Mouse (Mus musculus): ENCODE measurements around the gene Togaram2.
"Not testable (repeated sequence)": the region's sequence is repeated elsewhere in the genome, so short reads cannot be mapped to it uniquely, and the experiment has no call there.

The Togaram2 gene

DNA sequence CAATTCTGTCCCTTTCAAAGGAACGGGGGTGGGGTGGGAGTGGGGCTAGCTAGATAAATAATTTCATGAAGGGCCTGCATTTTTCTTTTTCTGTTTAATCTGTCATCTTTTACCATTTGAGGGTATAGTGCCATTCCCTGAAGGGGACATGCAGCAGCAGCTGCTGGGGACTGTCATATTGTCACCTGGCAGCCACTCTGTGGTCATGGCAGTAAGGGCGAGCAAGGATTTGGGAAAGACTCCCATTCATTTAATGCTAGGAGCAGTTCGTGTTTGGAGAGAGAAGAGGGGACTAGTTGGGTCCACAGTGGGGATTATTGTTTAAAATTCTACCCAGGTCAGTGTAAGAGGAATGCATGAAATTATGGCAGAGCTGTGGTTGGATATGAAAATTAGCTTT is 63.4 kb downstream of the Togaram2 start:
- DNase-seq (ENCODE audit: low spot score in 2 of 2) = no peak

DNA sequence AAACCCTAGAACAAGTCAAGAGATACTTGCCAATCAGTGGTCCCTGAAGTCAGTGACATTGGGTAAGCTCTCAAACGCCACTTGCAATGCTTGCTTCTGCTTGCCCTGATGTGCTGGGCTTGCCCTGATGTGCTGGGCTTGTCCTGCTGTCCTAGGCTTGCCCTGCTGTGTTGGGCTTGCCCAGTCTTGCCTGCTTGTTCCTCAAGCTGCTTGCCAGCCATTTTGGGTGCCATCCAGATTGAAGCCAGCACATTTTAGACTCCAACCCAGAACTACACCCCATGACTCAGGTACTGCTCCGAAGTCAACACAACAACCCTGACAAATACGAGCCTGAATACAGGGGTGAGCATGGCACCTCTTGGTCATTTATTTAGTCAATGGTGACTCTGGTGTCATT is 69.1 kb downstream of the Togaram2 start:
- DNase-seq (ENCODE audit: low spot score in 2 of 2) = no peak

DNA sequence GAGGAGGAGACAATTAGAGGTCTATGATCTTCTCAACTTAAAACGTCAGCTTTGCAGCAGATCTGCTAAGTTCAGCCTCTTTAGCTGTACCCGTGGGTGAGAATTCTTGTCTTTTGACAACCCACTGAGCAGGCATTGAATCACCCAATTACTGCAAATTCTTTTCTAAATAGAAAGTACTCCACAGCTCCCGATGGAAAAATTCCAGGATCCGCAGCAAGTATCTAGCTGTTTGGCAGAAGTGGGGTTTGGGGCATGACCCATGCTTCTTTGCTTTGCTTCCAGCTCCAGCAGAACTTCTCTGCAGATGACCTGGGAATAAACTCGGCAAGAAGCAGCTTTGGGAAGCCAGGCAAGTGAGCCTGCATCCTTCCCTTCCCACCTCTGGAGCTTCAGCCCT is 69.9 kb downstream of the Togaram2 start:
- peak; percentile 48 to 59 for DNase-seq (ENCODE audit: low spot score in 2 of 2)

DNA sequence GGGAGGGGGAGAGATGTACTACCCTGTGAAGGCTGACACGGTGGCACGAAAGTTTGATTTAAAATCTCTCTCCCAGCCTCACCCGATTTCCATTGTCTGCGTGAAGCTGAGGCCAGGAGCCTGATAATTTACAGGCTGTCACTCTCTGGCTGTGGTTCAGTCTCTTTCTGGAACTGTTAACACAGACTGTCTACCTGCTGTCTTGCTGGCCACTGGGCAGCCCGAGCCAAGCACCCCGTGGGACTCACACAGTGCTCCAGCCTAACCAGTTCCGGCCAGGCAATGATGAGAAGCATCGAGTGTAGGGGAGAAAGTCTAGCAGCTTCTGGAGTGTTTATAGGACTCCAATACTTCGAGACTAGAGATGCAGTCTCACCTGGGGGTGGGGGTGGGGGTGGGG is 73.1 kb downstream of the Togaram2 start:
- no peak for DNase-seq (ENCODE audit: low spot score in 2 of 2)

DNA sequence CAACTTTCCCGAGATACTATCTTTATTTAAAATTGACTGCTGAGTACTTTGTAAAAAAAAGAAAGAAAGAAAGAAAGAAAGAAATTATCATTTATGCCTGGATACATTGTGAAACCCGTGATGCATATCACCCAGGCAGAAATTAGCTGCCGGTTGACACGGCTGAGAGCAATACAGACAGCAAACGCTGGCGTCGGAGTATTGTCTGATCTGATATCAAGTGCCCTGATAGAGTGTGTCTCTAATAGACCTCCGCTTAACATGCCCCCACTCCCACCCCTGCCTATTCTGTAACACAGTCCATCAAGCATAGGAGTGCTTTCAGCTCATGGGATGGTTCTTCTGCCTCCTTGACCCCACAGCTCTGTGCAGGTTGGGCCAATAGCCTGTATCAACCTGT is 74.5 kb downstream of the Togaram2 start:
- no peak for DNase-seq (ENCODE audit: low spot score in 2 of 2)

DNA sequence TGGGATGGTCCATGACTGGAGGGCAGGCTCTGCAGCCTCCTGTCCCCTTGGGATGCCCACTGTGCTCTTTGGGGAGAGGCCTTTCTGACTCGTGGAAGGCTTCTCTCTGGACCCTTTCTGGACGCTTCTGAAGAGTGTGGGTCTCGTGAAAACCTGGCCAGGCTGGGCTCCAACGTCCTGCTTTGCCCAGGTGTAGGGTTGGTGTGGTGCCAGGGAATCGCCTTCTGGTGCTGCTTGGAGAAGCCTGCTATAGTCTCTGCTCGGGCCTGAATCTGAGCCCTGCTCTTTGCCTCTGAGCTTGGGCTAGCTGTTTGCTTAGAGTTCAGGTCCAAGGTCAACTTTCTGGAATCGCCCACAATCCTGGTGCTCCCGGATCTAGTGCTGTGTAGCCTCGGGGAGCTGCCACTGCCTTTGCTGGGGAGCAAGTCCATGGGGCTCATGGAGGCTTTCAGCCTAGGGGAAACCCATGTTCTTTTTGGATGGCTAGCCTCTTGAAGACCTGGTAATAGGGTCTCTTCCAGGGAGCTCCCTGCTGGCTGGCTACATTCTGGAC is 76.6 kb downstream of the Togaram2 start:
- no peak for DNase-seq (ENCODE audit: low spot score in 2 of 2)

DNA sequence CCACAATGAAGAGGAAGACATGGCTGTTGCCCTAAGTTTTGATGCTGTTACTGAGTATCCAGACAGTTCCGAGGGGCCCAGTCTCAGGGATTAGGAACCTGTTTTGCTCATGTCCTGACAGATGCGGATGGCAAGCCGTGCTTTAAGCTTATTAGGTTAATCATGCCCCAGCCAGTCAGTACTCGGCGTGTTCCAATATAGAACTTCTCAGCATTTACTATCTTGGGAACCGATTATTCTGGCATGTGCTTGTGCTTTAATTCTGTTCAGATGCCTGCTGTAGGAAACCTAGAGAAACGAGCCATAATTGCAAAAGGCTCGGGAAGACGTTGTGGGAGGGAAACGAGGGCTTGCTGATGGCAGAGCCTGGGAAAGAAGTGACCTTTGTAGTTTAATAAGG is 79.8 kb downstream of the Togaram2 start, which contains the start of gene Pcare:
Gene Pcare (minus strand): TSS at position 64 of the 400 bp plus-strand sequence.
- DNase-seq (ENCODE audit: low spot score in 2 of 2) = no peak

DNA sequence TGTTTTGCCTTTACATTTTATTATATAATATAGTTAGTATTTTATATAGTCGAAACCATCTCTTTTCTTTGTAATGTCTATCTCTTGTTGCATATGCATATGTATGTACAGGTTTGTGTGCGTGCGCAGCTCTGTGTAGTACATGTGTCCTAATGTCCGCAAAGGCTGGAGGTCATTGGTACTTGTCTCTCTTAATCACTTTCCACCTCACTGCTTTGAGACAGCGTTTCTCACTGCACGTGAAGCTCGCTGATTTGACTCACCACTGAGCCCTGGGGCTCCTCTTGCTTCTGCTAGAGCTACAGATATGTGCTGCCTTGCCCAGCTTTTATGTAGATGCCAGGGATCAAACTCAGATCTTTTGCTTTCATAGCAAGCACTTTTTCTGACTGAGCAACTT is 87.5 kb downstream of the Togaram2 start:
- DNase-seq (ENCODE audit: low spot score in 2 of 2) = no peak

DNA sequence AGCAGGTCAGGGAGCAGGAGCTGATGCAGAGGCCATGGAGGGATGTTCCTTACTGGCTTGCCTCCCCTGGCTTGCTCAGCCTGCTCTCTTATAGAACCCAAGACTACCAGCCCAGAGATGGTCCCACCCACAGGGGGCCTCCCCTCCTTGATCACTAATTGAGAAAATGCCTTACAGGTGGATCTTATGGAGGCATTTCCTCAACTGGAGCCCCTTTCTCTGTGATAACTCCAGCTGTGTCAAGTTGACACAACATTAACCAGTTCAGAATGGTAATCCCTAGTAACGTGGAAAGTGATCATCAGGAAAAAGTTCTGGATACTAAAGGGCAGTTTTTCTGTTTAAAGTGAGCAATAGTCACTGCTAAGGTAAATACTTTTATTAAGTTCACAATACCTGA is 95.1 kb downstream of the Togaram2 start, which contains the start of gene Clip4:
Gene Clip4 (plus strand): TSS at position 301 of the 400 bp plus-strand sequence.
- not testable (repeated sequence) for DNase-seq (ENCODE audit: low spot score in 2 of 2)

DNA sequence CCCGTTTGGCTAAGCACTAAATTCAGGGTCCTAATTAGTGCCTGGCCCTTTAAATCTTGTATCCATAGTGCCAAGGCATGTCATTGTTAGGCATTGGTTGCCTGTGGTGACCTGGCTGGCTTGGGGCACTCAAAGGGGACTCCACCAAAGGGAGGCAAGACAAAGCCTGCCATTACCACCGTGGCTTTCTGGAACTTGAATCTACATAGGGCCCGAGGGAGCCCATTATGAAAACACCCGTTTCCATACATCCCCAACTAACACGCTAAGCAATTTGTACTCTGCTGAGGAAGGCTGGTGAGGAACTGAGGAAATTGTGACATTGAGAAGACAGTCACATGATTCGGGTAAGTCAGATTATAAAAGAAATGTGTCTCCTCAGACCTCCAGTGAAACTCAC is 96.5 kb downstream of the Togaram2 start:
- DNase-seq (ENCODE audit: low spot score in 2 of 2) = no peak

DNA sequence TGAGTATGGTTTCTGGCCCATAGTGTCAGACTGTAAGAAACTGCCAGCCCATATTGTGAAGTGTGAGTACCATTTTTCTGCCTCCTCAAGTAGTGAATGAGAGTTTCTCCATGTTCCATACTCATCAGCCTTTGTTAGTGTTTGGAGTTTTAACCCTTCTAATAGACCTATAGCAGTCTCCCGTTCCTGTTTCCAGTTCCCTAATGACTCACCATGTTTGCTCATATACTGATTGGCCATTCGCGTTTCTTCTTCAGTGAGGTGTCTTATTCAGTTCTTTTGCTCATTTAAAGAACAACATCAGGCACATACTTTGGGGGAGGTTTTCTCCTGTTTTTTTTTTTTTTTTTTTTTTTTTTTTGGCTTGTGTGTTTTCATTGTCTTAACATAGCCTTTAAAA is 97.6 kb downstream of the Togaram2 start:
- DNase-seq (ENCODE audit: low spot score in 2 of 2) = no peak

DNA sequence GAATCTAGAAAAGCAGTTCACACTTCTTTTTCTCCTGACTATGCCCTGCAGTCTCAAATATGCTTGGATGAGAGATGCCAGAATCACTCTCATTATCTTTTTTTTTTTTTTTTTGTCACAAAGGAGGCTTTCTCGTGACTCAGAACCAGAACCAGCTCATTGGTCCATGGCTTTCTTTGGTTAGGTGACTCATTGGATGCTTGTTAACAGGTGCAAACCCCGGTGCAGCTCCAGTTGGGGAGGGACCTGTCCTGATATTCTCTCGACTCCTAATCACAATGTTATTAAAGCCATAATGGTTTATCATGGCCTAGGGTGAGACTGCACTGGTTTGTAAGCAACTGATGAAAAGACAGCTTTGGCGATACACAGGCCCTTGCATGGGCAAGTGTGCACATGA is 101.1 kb downstream of the Togaram2 start:
- no peak for DNase-seq (ENCODE audit: low spot score in 2 of 2)

DNA sequence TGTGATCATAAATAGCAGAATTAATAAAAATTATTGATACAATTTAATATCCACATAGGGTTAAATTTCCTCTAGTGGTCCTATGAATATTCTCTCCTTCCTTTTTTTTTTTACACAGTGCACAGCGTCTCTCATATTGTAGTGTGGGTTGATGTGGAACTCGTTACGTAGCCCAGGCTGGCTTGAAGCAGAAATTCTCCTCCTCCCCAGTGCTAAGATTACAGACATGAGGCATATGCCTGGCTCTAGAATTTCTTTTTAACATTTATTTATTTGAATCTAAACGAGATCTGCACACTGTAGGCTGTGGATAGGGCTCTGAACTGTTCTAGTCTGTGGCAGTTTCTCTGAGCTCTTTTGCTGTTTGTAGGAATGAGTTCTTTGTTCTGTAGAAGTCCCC is 102.2 kb downstream of the Togaram2 start:
- DNase-seq (ENCODE audit: low spot score in 2 of 2) = no peak

DNA sequence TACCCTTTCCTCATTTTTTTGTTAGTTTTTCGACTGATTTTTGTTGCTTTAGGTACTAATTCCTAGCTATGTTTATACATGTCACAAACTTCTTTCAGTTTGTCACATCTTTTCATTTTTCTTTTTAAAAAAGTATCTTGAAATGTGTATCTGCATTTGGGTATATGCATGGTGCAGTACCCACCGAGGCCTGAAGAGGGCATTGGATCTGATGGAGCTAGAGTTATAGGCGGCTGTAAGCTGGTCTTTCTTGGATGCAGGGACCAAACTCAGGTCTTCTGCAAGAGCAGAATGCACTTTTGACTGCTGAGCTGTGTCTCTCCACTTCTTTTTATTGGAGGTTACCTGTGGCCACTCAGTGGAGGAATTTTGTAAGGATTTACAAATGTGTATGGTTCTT is 105.6 kb downstream of the Togaram2 start:
- DNase-seq (ENCODE audit: low spot score in 2 of 2) = no peak
